Mouse (Mus musculus): ENCODE measurements around the gene H2afv.

- TF ChIP-seq EP300 (IDR thresholded peaks at IDR 0.05; ENCODE audit: insufficient read depth, low read depth, low read length) (no peak), CTCF (IDR thresholded peaks at IDR 0.05; ENCODE audit: low read depth, low read length) (no peak), POLR2A (IDR thresholded peaks at IDR 0.05; ENCODE audit: insufficient read depth, low read length) (no peak)
Measured at GRCm38 (mm10) chr11:6405591-6406081, 38.6 kb downstream of the H2afv start.
